Mouse (Mus musculus): ENCODE data around the gene Tmem43. TPM values are rescaled to one million over a fixed set of nuclear protein-coding genes. Genes with fewer than 3 reads are reported as not detected.

Gene Tmem43
- polyA plus RNA-seq, 1 experiment from 2014 or later = 29.1 TPM

GRCm38 (mm10) chr6:91518454-91519020 lies 45.0 kb downstream of the Tmem43 start:
- Histone ChIP-seq H3K36me3 (ENCODE audit: control insufficient read depth, insufficient read depth, low read length) (peaks cover 34% of the 10 kb centered on the region), H3K27ac (ENCODE audit: low read depth, low read length) (no peak overlapping the region), H3K9ac (ENCODE audit: low read depth, low read length) (no peak overlapping the region; the same call in 1 of the 2 replicates), H3K4me1 (ENCODE audit: control insufficient read depth, insufficient read depth, low read length) (peaks cover 20% of the 10 kb centered on the region), H3K4me3 (ENCODE audit: low read depth, low read length) (no peak overlapping the region), H3K27me3 (ENCODE audit: control insufficient read depth, insufficient read depth, low read length) (no peaks in the 10 kb centered on the region), H3K4me2 (no peak overlapping the region), H3K9me3 (replicated peaks; ENCODE audit: control insufficient read depth, low read length) (no peaks in the 10 kb centered on the region)
- 82% methylated on average over 7 of the region's 7 CpGs for WGBS (ENCODE audit: insufficient replicate concordance)
- ATAC-seq (replicated peaks; ENCODE audit: insufficient number of reproducible peaks, low FRiP score, low TSS enrichment) = no peak

- peaks cover 8% of the 10 kb centered on the region for H3K4me1 ChIP-seq (ENCODE audit: control insufficient read depth, insufficient read depth, low read length)
- no peak for ATAC-seq (replicated peaks; ENCODE audit: insufficient number of reproducible peaks, low FRiP score, low TSS enrichment)
- no peak overlapping the region for H3K27ac ChIP-seq (ENCODE audit: low read depth, low read length)
- H3K9ac ChIP-seq (ENCODE audit: low read depth, low read length) = no peak overlapping the region
- no peak overlapping the region for H3K4me2 ChIP-seq
- peaks cover 34% of the 10 kb centered on the region for H3K36me3 ChIP-seq (ENCODE audit: control insufficient read depth, insufficient read depth, low read length)
- 93% methylated on average over 5 of the region's 5 CpGs for WGBS (ENCODE audit: insufficient replicate concordance)
- no peak overlapping the region for H3K4me3 ChIP-seq (ENCODE audit: low read depth, low read length)
- no peaks in the 10 kb centered on the region for H3K27me3 ChIP-seq (ENCODE audit: control insufficient read depth, insufficient read depth, low read length)
- H3K9me3 ChIP-seq (replicated peaks; ENCODE audit: control insufficient read depth, low read length) = no peaks in the 10 kb centered on the region
These were observed 49.3 kb downstream of the Tmem43 start for GRCm38 (mm10) chr6:91522816-91523215.

- Histone ChIP-seq H3K4me1 (ENCODE audit: control insufficient read depth, insufficient read depth, low read length) (0 out of 2 replicates have a peak, but pooled peaks cover 3% of the 10 kb centered on the region), H3K27me3 (ENCODE audit: control insufficient read depth, insufficient read depth, low read length) (peaks cover 6% of the 10 kb centered on the region; the same call in 1 of the 2 replicates), H3K36me3 (ENCODE audit: control insufficient read depth, insufficient read depth, low read length) (peaks cover 18% of the 10 kb centered on the region), H3K9ac (ENCODE audit: low read depth, low read length) (no peak overlapping the region), H3K4me2 (no peak overlapping the region), H3K4me3 (ENCODE audit: low read depth, low read length) (no peak overlapping the region), H3K27ac (ENCODE audit: low read depth, low read length) (no peak overlapping the region), H3K9me3 (replicated peaks; ENCODE audit: control insufficient read depth, low read length) (no peaks in the 10 kb centered on the region)
- no peak for ATAC-seq (replicated peaks; ENCODE audit: insufficient number of reproducible peaks, low FRiP score, low TSS enrichment)
- WGBS (ENCODE audit: insufficient replicate concordance) = 86% methylated on average over 4 of the region's 4 CpGs
These were observed 52.0 kb downstream of the Tmem43 start for GRCm38 (mm10) chr6:91525544-91525943.

GRCm38 (mm10) chr6:91527227-91527860 lies 53.8 kb downstream of the Tmem43 start:
- ATAC-seq (replicated peaks; ENCODE audit: insufficient number of reproducible peaks, low FRiP score, low TSS enrichment) = no peak
- Histone ChIP-seq H3K4me2 (no peak overlapping the region), H3K27ac (ENCODE audit: low read depth, low read length) (no peak overlapping the region; the same call in 1 of the 2 replicates), H3K9me3 (replicated peaks; ENCODE audit: control insufficient read depth, low read length) (no peaks in the 10 kb centered on the region), H3K4me3 (ENCODE audit: low read depth, low read length) (no peak overlapping the region), H3K4me1 (ENCODE audit: control insufficient read depth, insufficient read depth, low read length) (0 out of 2 replicates have a peak, but pooled peaks cover 3% of the 10 kb centered on the region), H3K36me3 (ENCODE audit: control insufficient read depth, insufficient read depth, low read length) (peaks cover 10% of the 10 kb centered on the region), H3K9ac (ENCODE audit: low read depth, low read length) (0 out of 2 replicates have a peak overlapping the region, but pooled peaks have one; percentile 30), H3K27me3 (ENCODE audit: control insufficient read depth, insufficient read depth, low read length) (peaks cover 15% of the 10 kb centered on the region; the same call in 1 of the 2 replicates)
- 52% methylated on average over 5 of the region's 5 CpGs for WGBS (ENCODE audit: insufficient replicate concordance)

GRCm38 (mm10) chr6:91528265-91528664 lies 54.8 kb downstream of the Tmem43 start:
- no peak overlapping the region for H3K9ac ChIP-seq (ENCODE audit: low read depth, low read length)
- WGBS (ENCODE audit: insufficient replicate concordance) = 64% methylated on average over 7 of the region's 7 CpGs
- H3K4me1 ChIP-seq (ENCODE audit: control insufficient read depth, insufficient read depth, low read length) = 0 out of 2 replicates have a peak, but pooled peaks cover 3% of the 10 kb centered on the region
- no peaks in the 10 kb centered on the region for H3K9me3 ChIP-seq (replicated peaks; ENCODE audit: control insufficient read depth, low read length)
- ATAC-seq (replicated peaks; ENCODE audit: insufficient number of reproducible peaks, low FRiP score, low TSS enrichment) = no peak
- H3K36me3 ChIP-seq (ENCODE audit: control insufficient read depth, insufficient read depth, low read length) = peaks cover 2% of the 10 kb centered on the region; the same call in 1 of the 2 replicates
- no peak overlapping the region for H3K4me2 ChIP-seq
- H3K27me3 ChIP-seq (ENCODE audit: control insufficient read depth, insufficient read depth, low read length) = peaks cover 18% of the 10 kb centered on the region; the same call in 1 of the 2 replicates
- H3K27ac ChIP-seq (ENCODE audit: low read depth, low read length) = peak overlapping the region; percentile 35; the same call in 1 of the 2 replicates
- H3K4me3 ChIP-seq (ENCODE audit: low read depth, low read length) = no peak overlapping the region

- Histone ChIP-seq H3K9me3 (replicated peaks; ENCODE audit: control insufficient read depth, low read length) (no peaks in the 10 kb centered on the region), H3K27ac (ENCODE audit: low read depth, low read length) (no peak overlapping the region), H3K36me3 (ENCODE audit: control insufficient read depth, insufficient read depth, low read length) (no peaks in the 10 kb centered on the region), H3K4me2 (no peak overlapping the region), H3K4me1 (ENCODE audit: control insufficient read depth, insufficient read depth, low read length) (0 out of 2 replicates have a peak, but pooled peaks cover 3% of the 10 kb centered on the region), H3K27me3 (ENCODE audit: control insufficient read depth, insufficient read depth, low read length) (peaks cover 31% of the 10 kb centered on the region), H3K9ac (ENCODE audit: low read depth, low read length) (no peak overlapping the region), H3K4me3 (ENCODE audit: low read depth, low read length) (no peak overlapping the region)
- WGBS (ENCODE audit: insufficient replicate concordance) = 86% methylated on average over 8 of the region's 8 CpGs
- ATAC-seq (replicated peaks; ENCODE audit: insufficient number of reproducible peaks, low FRiP score, low TSS enrichment) = no peak
These were observed 57.2 kb downstream of the Tmem43 start for GRCm38 (mm10) chr6:91530673-91531072.

GRCm38 (mm10) chr6:91531276-91531675 lies 57.8 kb downstream of the Tmem43 start:
- no peak overlapping the region for H3K4me2 ChIP-seq
- H3K4me1 ChIP-seq (ENCODE audit: control insufficient read depth, insufficient read depth, low read length) = 0 out of 2 replicates have a peak, but pooled peaks cover 3% of the 10 kb centered on the region
- no peaks in the 10 kb centered on the region for H3K9me3 ChIP-seq (replicated peaks; ENCODE audit: control insufficient read depth, low read length)
- H3K36me3 ChIP-seq (ENCODE audit: control insufficient read depth, insufficient read depth, low read length) = no peaks in the 10 kb centered on the region
- peaks cover 33% of the 10 kb centered on the region for H3K27me3 ChIP-seq (ENCODE audit: control insufficient read depth, insufficient read depth, low read length)
- no peak overlapping the region for H3K9ac ChIP-seq (ENCODE audit: low read depth, low read length)
- H3K27ac ChIP-seq (ENCODE audit: low read depth, low read length) = no peak overlapping the region
- 65% methylated on average over 6 of the region's 6 CpGs for WGBS (ENCODE audit: insufficient replicate concordance)
- H3K4me3 ChIP-seq (ENCODE audit: low read depth, low read length) = no peak overlapping the region
- ATAC-seq (replicated peaks; ENCODE audit: insufficient number of reproducible peaks, low FRiP score, low TSS enrichment) = no peak

GRCm38 (mm10) chr6:91532661-91533060 lies 59.2 kb downstream of the Tmem43 start:
- Histone ChIP-seq H3K27me3 (ENCODE audit: control insufficient read depth, insufficient read depth, low read length) (peaks cover 42% of the 10 kb centered on the region), H3K9me3 (replicated peaks; ENCODE audit: control insufficient read depth, low read length) (no peaks in the 10 kb centered on the region), H3K4me2 (no peak overlapping the region), H3K4me1 (ENCODE audit: control insufficient read depth, insufficient read depth, low read length) (0 out of 2 replicates have a peak, but pooled peaks cover 3% of the 10 kb centered on the region), H3K27ac (ENCODE audit: low read depth, low read length) (no peak overlapping the region), H3K9ac (ENCODE audit: low read depth, low read length) (no peak overlapping the region), H3K4me3 (ENCODE audit: low read depth, low read length) (no peak overlapping the region), H3K36me3 (ENCODE audit: control insufficient read depth, insufficient read depth, low read length) (no peaks in the 10 kb centered on the region)
- 68% methylated on average over 6 of the region's 6 CpGs for WGBS (ENCODE audit: insufficient replicate concordance)
- no peak for ATAC-seq (replicated peaks; ENCODE audit: insufficient number of reproducible peaks, low FRiP score, low TSS enrichment)

Measured in heart, embryonic 11.5 days (tissue).